16 mouse cellular contexts compared by ENCODE assay signal in the genomic region with DNA sequence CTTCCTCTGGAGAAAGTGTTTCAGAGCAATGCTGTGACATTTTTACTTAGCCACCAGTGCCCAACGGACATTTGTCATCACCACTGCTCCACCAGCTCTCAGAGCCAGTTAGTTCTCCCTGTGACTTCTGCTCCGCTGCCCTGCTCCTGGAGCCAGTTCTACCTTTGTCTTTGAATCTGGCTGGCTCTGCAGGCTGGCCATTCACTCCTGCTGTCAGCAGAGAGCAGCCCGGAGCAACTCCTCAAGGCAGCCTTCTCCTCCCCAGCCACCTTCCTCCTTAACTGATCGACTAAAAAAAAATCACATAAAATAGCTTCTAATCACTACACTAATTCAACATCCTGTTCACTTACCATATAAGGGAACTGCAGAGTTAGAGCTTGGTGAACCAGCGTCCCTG.
A peak's percentile ranks its signal among the peaks of the same experiment; 100 is the strongest.
DNase-seq lines count a peak whose midpoint lies in the region; ATAC-seq lines count a peak whose summit lies in the region.
"Had no signal": no experiment of that assay in that cellular context is flagged by ENCODE, and none has a peak within 500 bp of the region (broad histone marks: within the 10 kb centered on the region; RNA-seq: fewer than 3 reads in every experiment).

No protein-coding gene starts in this region.

- no peaks in the 10 kb centered on the region for H3K27me3 ChIP-seq in forebrain, embryonic 12.5 days

- ATAC-seq in forebrain, embryonic 12.5 days (ENCODE audit: low FRiP score) = no peak
- ATAC-seq: forebrain, embryonic 16.5 days; intestine, embryonic 16.5 days had no signal

- H3K4me1 ChIP-seq in forebrain, embryonic 12.5 days = no peaks in the 10 kb centered on the region
- H3K4me1 ChIP-seq: hindbrain, embryonic 10.5 days had no signal

- H3K4me3 ChIP-seq in forebrain, embryonic 12.5 days (replicated peaks) = no peak overlapping the region
- H3K4me3 ChIP-seq: hindbrain, embryonic 10.5 days; midbrain, embryonic 10.5 days had no signal

- no peak overlapping the region for H3K9ac ChIP-seq in forebrain, embryonic 12.5 days

- no peaks in the 10 kb centered on the region for H3K36me3 ChIP-seq in forebrain, embryonic 12.5 days (replicated peaks)
- H3K36me3 ChIP-seq: hindbrain, embryonic 10.5 days; midbrain, embryonic 10.5 days had no signal

- DNase-seq in embryo, embryonic 10.5 days (ENCODE audit: low spot score) = peak; percentile 17
- DNase-seq in embryo, embryonic 9.5 days (ENCODE audit: extremely low spot score) = no peak
- peak; percentile 18 for DNase-seq in kidney, postnatal 10 days
- DNase-seq in kidney, postnatal 14 days = no peak
- peak; percentile 16 for DNase-seq in urinary bladder, postnatal 14 days (ENCODE audit: low spot score)
- no peak for DNase-seq in urinary bladder, adult 18-20 months (ENCODE audit: low spot score in 2 of 2)
- no peak for DNase-seq in adrenal gland, adult 2 months
- DNase-seq: adrenal gland, adult 8-10 months; lung, postnatal 14 days; thymus, postnatal 14 days had no signal

- H3K4me2 ChIP-seq in forebrain, embryonic 12.5 days = no peak overlapping the region
- H3K4me2 ChIP-seq: liver, embryonic 11.5 days had no signal

- no peak overlapping the region for H3K27ac ChIP-seq in forebrain, embryonic 12.5 days
- H3K27ac ChIP-seq: hindbrain, embryonic 10.5 days; midbrain, embryonic 10.5 days had no signal

- 54% methylated on average over 5 of the region's 5 CpGs for WGBS in forebrain, embryonic 12.5 days

- no peaks in the 10 kb centered on the region for H3K9me3 ChIP-seq in forebrain, embryonic 12.5 days
- H3K9me3 ChIP-seq: hindbrain, embryonic 10.5 days; midbrain, embryonic 10.5 days had no signal

Comparison
In these comparisons a context has a peak if more than half of its experiments do, and no peak if none do; other contexts are left out.
1. DNase-seq: peak in embryo, embryonic 10.5 days (single experiment), kidney, postnatal 10 days (single experiment) and urinary bladder, postnatal 14 days (single experiment); none in embryo, embryonic 9.5 days (single experiment), kidney, postnatal 14 days (single experiment), urinary bladder, adult 18-20 months (0 of 2) and adrenal gland, adult 2 months (single experiment).